Mouse (Mus musculus) C2C12 (cell line): ENCODE data around the gene Pkp4.

ENCODE experiments used
- CEBPB ChIP-seq: IDR thresholded peaks from one replicate; pipeline ENCODE4 v1.6.1; 2011; ENCODE audit warnings: low read depth, mild to moderate bottlenecking, control low read depth, moderate library complexity
- CTCF ChIP-seq: IDR thresholded peaks from one replicate; pipeline ENCODE4 v1.5.1; 2011; ENCODE audit not compliant: control insufficient read depth, insufficient read depth, insufficient read length
- MAX ChIP-seq: IDR thresholded peaks from one replicate; pipeline ENCODE4 v1.6.1; 2011; ENCODE audit warnings: mild to moderate bottlenecking, control low read depth
- MYOD1 ChIP-seq: IDR thresholded peaks from one replicate; pipeline ENCODE4 v1.6.1; 2011; ENCODE audit warnings: low read depth; ENCODE audit not compliant: control insufficient read depth, insufficient read length
- MYOG ChIP-seq: IDR thresholded peaks from one replicate; pipeline ENCODE4 v1.6.1; 2011; ENCODE audit not compliant: control insufficient read depth, insufficient read length; ENCODE audit errors: extremely low read depth
- USF1 ChIP-seq: IDR thresholded peaks from one replicate; pipeline ENCODE4 v1.6.1; 2011; ENCODE audit warnings: low read depth, mild to moderate bottlenecking, control low read depth, moderate library complexity

DNA sequence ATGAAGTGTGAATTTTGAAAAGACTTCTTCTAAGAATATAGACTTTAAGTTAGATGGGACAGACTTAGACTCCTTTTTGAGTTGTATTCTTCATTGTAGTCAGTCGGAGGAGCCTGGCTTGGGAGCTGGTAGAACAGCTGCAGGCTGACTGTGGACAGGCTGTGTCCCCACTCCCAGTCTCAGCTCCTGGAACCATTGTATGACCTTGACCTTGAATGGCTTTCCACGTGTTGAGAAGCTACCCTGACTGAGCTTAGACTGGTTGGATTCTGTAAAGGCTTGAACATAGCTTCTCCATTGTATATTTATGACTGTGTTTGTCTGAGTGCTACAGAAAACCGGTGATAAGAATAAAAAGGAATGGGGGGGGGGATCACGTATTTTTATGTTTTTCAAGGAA, 36.5 kb downstream of the Pkp4 start:
- TF ChIP-seq MYOD1 (no peak), CTCF (no peak), MAX (no peak), CEBPB (no peak), MYOG (no peak), USF1 (no peak)
